Mouse (Mus musculus): ENCODE data around the gene Nmnat2. TPM values are rescaled to one million over a fixed set of nuclear protein-coding genes. Genes with fewer than 3 reads are reported as not detected.

Gene Nmnat2
- polyA plus RNA-seq, 1 experiment, result 2.1 TPM

GRCm38 (mm10) chr1:153090081-153090480 lies 135.3 kb downstream of the Nmnat2 start:
- Histone ChIP-seq H3K4me3 (no peak overlapping the region), H3ac (ENCODE audit: control insufficient read depth, insufficient read length) (no peak overlapping the region), H3K79me2 (ENCODE audit: control insufficient read depth, insufficient read depth) (no peaks in the 10 kb centered on the region), H3K4me2 (ENCODE audit: low read depth) (no peak overlapping the region), H3K27me3 (ENCODE audit: control insufficient read depth, insufficient read depth, insufficient read length) (no peaks in the 10 kb centered on the region), H3K36me3 (ENCODE audit: control insufficient read depth, insufficient read depth) (no peaks in the 10 kb centered on the region)
- no peak for TF ChIP-seq POLR2A (IDR thresholded peaks at IDR 0.05; ENCODE audit: insufficient read length, low read depth)
- TF ChIP-seq TCF3 (IDR thresholded peaks at IDR 0.05; ENCODE audit: insufficient read length, low read depth), result no peak
- no peak for TF ChIP-seq MYOG (IDR thresholded peaks at IDR 0.05; ENCODE audit: control insufficient read depth in 1 of 3, insufficient read depth in 1 of 3, insufficient read length in 2 of 3, low read depth in 2 of 3)
- TF ChIP-seq MAX (IDR thresholded peaks at IDR 0.05; ENCODE audit: low read depth), result no peak
- TF ChIP-seq TCF12 (IDR thresholded peaks at IDR 0.05; ENCODE audit: insufficient read depth, poor library complexity, severe bottlenecking), result no peak
- no peak for TF ChIP-seq E2F4 (IDR thresholded peaks at IDR 0.05; ENCODE audit: insufficient read depth)
- no peak for TF ChIP-seq REST (IDR thresholded peaks at IDR 0.05; ENCODE audit: insufficient read depth, insufficient read length)
- TF ChIP-seq POLR2AphosphoS2 (IDR thresholded peaks at IDR 0.05; ENCODE audit: insufficient read length, low read depth), result no peak
- TF ChIP-seq MYOD1 (IDR thresholded peaks at IDR 0.05; ENCODE audit: control insufficient read depth in 1 of 3, insufficient read length in 2 of 3, low read depth in 2 of 3), result no peak
- no peak for TF ChIP-seq USF1 (IDR thresholded peaks at IDR 0.05; ENCODE audit: low read depth)
- no peak for TF ChIP-seq CEBPB (IDR thresholded peaks at IDR 0.05; ENCODE audit: insufficient read depth, poor library complexity, severe bottlenecking)
- no peak for TF ChIP-seq SRF (IDR thresholded peaks at IDR 0.05; ENCODE audit: control insufficient read depth, insufficient read length, low read depth)

DNA sequence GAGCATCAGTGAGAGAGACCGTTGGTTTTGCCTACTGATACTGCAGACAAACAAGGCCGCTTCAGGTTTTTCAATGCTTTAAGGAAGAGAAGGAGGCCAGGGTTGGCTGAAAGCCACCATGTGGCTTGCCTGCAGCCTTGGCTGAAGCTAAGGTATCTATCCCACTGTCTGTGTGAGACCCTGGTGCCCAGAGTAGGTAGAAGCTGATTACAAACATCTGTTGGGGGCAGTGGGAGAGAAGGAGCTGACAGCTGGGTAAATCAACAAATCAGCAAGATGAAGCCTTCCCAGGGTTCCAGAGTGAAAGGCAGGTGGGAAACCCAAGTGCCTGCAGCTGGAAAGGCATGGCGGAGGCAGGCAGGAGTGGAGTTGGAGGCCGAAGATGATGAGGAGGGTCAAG lies 136.0 kb downstream of the Nmnat2 start:
- H3K4me2 ChIP-seq (ENCODE audit: low read depth), result no peak overlapping the region
- H3ac ChIP-seq (ENCODE audit: control insufficient read depth, insufficient read length), result no peak overlapping the region
- no peaks in the 10 kb centered on the region for H3K79me2 ChIP-seq (ENCODE audit: control insufficient read depth, insufficient read depth)
- TF ChIP-seq SRF (IDR thresholded peaks at IDR 0.05; ENCODE audit: control insufficient read depth, insufficient read length, low read depth) (no peak), USF1 (IDR thresholded peaks at IDR 0.05; ENCODE audit: low read depth) (no peak), E2F4 (IDR thresholded peaks at IDR 0.05; ENCODE audit: insufficient read depth) (no peak), TCF12 (IDR thresholded peaks at IDR 0.05; ENCODE audit: insufficient read depth, poor library complexity, severe bottlenecking) (no peak), CEBPB (IDR thresholded peaks at IDR 0.05; ENCODE audit: insufficient read depth, poor library complexity, severe bottlenecking) (no peak), POLR2AphosphoS2 (IDR thresholded peaks at IDR 0.05; ENCODE audit: insufficient read length, low read depth) (no peak), POLR2A (IDR thresholded peaks at IDR 0.05; ENCODE audit: insufficient read length, low read depth) (no peak), MAX (IDR thresholded peaks at IDR 0.05; ENCODE audit: low read depth) (no peak), REST (IDR thresholded peaks at IDR 0.05; ENCODE audit: insufficient read depth, insufficient read length) (no peak)
- H3K36me3 ChIP-seq (ENCODE audit: control insufficient read depth, insufficient read depth), result no peaks in the 10 kb centered on the region
- no peak overlapping the region for H3K4me3 ChIP-seq
- H3K27me3 ChIP-seq (ENCODE audit: control insufficient read depth, insufficient read depth, insufficient read length), result no peaks in the 10 kb centered on the region

DNA sequence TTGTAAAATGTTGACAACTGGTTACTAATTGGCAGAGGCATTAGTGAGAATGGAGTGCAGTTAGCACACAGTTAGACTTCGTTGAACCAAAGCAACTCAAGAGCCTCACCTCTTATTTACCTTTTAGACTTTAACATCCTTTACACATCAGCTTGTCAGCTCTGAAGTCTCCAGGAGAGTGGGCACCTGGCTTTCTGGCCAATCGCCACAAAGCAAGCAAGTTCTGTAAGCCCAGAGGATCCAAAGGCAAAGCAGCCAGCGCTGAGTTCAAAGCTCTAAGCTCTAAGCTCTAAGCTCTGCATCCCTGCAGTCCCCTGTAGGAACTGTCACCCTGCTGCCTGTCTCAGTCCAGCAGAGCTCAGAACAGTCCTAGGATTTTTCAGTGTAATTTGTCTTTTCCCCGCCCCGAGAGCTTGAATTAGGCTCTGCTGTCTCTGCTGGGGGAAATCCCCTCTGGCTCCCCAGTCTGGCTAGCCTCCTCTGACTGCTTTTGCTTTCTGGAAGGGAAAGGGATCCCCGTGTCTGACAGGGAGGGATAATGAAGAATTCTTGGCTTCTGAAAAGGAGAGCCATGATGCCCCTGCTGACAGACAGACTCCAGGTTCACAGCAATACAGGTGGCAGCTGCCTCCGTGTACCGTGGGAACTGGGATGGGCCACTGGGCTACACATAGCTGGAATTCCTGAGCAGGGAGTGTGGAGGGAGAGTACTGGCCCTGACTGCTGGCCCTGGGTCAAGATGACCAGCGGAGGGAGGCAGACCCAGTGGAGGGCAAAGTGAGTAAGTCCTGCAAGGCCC lies 136.8 kb downstream of the Nmnat2 start:
- Histone ChIP-seq H3ac (ENCODE audit: control insufficient read depth, insufficient read length) (no peak overlapping the region), H3K27me3 (ENCODE audit: control insufficient read depth, insufficient read depth, insufficient read length) (no peaks in the 10 kb centered on the region), H3K4me2 (ENCODE audit: low read depth) (peak overlapping the region; percentile 62), H3K36me3 (ENCODE audit: control insufficient read depth, insufficient read depth) (no peaks in the 10 kb centered on the region), H3K79me2 (ENCODE audit: control insufficient read depth, insufficient read depth) (no peaks in the 10 kb centered on the region), H3K4me3 (no peak overlapping the region)
- TF ChIP-seq CEBPB (IDR thresholded peaks at IDR 0.05; ENCODE audit: insufficient read depth, poor library complexity, severe bottlenecking) (no peak), MYOG (IDR thresholded peaks at IDR 0.05; ENCODE audit: control insufficient read depth in 1 of 3, insufficient read depth in 1 of 3, insufficient read length in 2 of 3, low read depth in 2 of 3) (peak in 2 of 3 experiments; percentile 76 to 92), MYOD1 (IDR thresholded peaks at IDR 0.05; ENCODE audit: control insufficient read depth in 1 of 3, insufficient read length in 2 of 3, low read depth in 2 of 3) (peak in 2 of 3 experiments; percentile 81 to 88), TCF3 (IDR thresholded peaks at IDR 0.05; ENCODE audit: insufficient read length, low read depth) (peak; percentile 65), POLR2AphosphoS2 (IDR thresholded peaks at IDR 0.05; ENCODE audit: insufficient read length, low read depth) (no peak), TCF12 (IDR thresholded peaks at IDR 0.05; ENCODE audit: insufficient read depth, poor library complexity, severe bottlenecking) (no peak), USF1 (IDR thresholded peaks at IDR 0.05; ENCODE audit: low read depth) (no peak), REST (IDR thresholded peaks at IDR 0.05; ENCODE audit: insufficient read depth, insufficient read length) (no peak), POLR2A (IDR thresholded peaks at IDR 0.05; ENCODE audit: insufficient read length, low read depth) (no peak), E2F4 (IDR thresholded peaks at IDR 0.05; ENCODE audit: insufficient read depth) (no peak), SRF (IDR thresholded peaks at IDR 0.05; ENCODE audit: control insufficient read depth, insufficient read length, low read depth) (no peak), MAX (IDR thresholded peaks at IDR 0.05; ENCODE audit: low read depth) (no peak)

GRCm38 (mm10) chr1:153092237-153092975 lies 137.6 kb downstream of the Nmnat2 start:
- H3K4me2 ChIP-seq (ENCODE audit: low read depth), result peak overlapping the region; percentile 62
- H3K27me3 ChIP-seq (ENCODE audit: control insufficient read depth, insufficient read depth, insufficient read length), result no peaks in the 10 kb centered on the region
- no peaks in the 10 kb centered on the region for H3K79me2 ChIP-seq (ENCODE audit: control insufficient read depth, insufficient read depth)
- no peaks in the 10 kb centered on the region for H3K36me3 ChIP-seq (ENCODE audit: control insufficient read depth, insufficient read depth)
- H3K4me3 ChIP-seq, result no peak overlapping the region
- H3ac ChIP-seq (ENCODE audit: control insufficient read depth, insufficient read length), result no peak overlapping the region
- TF ChIP-seq POLR2AphosphoS2 (IDR thresholded peaks at IDR 0.05; ENCODE audit: insufficient read length, low read depth), result no peak
- TF ChIP-seq MAX (IDR thresholded peaks at IDR 0.05; ENCODE audit: low read depth), result no peak
- TF ChIP-seq CEBPB (IDR thresholded peaks at IDR 0.05; ENCODE audit: insufficient read depth, poor library complexity, severe bottlenecking), result no peak
- peak in 1 of 3 experiments; percentile 2 for TF ChIP-seq MYOD1 (IDR thresholded peaks at IDR 0.05; ENCODE audit: control insufficient read depth in 1 of 3, insufficient read length in 2 of 3, low read depth in 2 of 3)
- TF ChIP-seq POLR2A (IDR thresholded peaks at IDR 0.05; ENCODE audit: insufficient read length, low read depth), result no peak
- no peak for TF ChIP-seq REST (IDR thresholded peaks at IDR 0.05; ENCODE audit: insufficient read depth, insufficient read length)
- no peak for TF ChIP-seq SRF (IDR thresholded peaks at IDR 0.05; ENCODE audit: control insufficient read depth, insufficient read length, low read depth)
- no peak for TF ChIP-seq MYOG (IDR thresholded peaks at IDR 0.05; ENCODE audit: control insufficient read depth in 1 of 3, insufficient read depth in 1 of 3, insufficient read length in 2 of 3, low read depth in 2 of 3)
